Mouse (Mus musculus): ENCODE data around the gene Aff1. TPM values are rescaled to one million over a fixed set of nuclear protein-coding genes. Genes with fewer than 3 reads are reported as not detected.
A peak's percentile ranks its signal among the peaks of the same experiment; 100 is the strongest.

Gene Aff1
- polyA plus RNA-seq, 1 experiment from 2014 or later, result 4.3 TPM

DNA sequence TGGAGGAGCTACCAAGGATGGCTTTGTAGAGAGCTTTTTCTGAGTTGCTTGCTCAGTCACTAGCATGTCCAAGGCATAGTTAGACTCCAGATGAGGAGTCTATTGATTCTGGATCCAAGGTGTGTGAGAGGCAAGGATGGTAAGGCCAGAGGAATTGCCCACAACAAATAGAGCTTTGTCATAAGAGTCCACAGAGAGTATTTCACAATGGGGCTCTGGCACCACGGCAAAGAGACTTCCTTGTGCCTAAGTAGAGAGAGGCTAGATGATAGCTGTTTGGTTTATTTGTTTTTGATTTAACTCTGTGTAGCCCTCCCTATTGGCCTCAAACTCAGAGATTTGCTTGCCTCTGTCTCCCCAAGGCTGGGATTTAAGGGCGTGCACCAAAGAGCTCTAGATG is 54.9 kb downstream of the Aff1 start:
- no peaks in the 10 kb centered on the region for H3K36me3 ChIP-seq (ENCODE audit: control insufficient read depth, insufficient read depth, low read length)

DNA sequence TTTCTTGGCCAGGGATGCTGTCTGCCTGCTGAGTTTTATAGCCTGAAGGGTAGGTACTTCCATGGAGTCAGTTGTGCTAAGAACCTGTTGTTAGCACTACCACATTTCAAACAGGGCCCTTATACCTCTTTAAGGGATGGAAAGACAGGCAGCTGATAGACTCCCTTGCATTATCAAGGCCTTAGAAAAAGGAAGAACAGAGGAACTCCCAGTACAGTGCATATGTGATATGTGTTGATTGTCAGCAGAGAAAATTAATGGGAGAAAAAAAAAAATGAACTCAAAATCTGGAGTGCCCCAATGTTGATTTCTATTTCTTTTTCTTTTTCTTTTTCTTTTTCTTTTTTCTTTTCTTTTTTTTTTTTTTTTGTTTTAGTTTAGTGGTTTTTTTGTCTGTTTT is 56.2 kb downstream of the Aff1 start:
- Histone ChIP-seq H3K9me3 (ENCODE audit: control insufficient read depth, low read length) (no peaks in the 10 kb centered on the region), H3K27ac (replicated peaks) (no peak overlapping the region), H3K4me1 (replicated peaks; ENCODE audit: control insufficient read depth, insufficient read depth) (no peaks in the 10 kb centered on the region), H3K36me3 (ENCODE audit: control insufficient read depth, insufficient read depth, low read length) (no peaks in the 10 kb centered on the region), H3K4me2 (replicated peaks; ENCODE audit: low read depth) (no peak overlapping the region), H3K9ac (ENCODE audit: low read length) (no peak overlapping the region), H3K27me3 (ENCODE audit: control insufficient read depth, insufficient read depth, low read length) (no peaks in the 10 kb centered on the region), H3K4me3 (ENCODE audit: low read depth, low read length) (no peak overlapping the region)
- TF ChIP-seq CTCF (IDR thresholded peaks at IDR 0.05; ENCODE audit: low read depth), result no peak
- TF ChIP-seq EP300 (optimal IDR thresholded peaks at IDR 0.05), result no peak
- DNase-seq (ENCODE audit: low spot score), result no peak
- ATAC-seq (ENCODE audit: low FRiP score, low TSS enrichment), result no peak

More for the DNA sequence above, 54.9 kb downstream of the Aff1 start:
- TF ChIP-seq CTCF (IDR thresholded peaks at IDR 0.05; ENCODE audit: low read depth) (no peak), EP300 (optimal IDR thresholded peaks at IDR 0.05) (no peak)
- no peak overlapping the region for H3K4me2 ChIP-seq (replicated peaks; ENCODE audit: low read depth)
- no peak overlapping the region for H3K9ac ChIP-seq (ENCODE audit: low read length)
- no peak overlapping the region for H3K4me3 ChIP-seq (ENCODE audit: low read depth, low read length)
- no peaks in the 10 kb centered on the region for H3K4me1 ChIP-seq (replicated peaks; ENCODE audit: control insufficient read depth, insufficient read depth)
- no peaks in the 10 kb centered on the region for H3K27me3 ChIP-seq (ENCODE audit: control insufficient read depth, insufficient read depth, low read length)
- no peaks in the 10 kb centered on the region for H3K9me3 ChIP-seq (ENCODE audit: control insufficient read depth, low read length)
- ATAC-seq (ENCODE audit: low FRiP score, low TSS enrichment), result peak; percentile 38; the same call in 1 of the 2 replicates
- 75% methylated on average over 2 of the region's 2 CpGs for WGBS
- no peak for DNase-seq (ENCODE audit: low spot score)
- no peak overlapping the region for H3K27ac ChIP-seq (replicated peaks)

DNA sequence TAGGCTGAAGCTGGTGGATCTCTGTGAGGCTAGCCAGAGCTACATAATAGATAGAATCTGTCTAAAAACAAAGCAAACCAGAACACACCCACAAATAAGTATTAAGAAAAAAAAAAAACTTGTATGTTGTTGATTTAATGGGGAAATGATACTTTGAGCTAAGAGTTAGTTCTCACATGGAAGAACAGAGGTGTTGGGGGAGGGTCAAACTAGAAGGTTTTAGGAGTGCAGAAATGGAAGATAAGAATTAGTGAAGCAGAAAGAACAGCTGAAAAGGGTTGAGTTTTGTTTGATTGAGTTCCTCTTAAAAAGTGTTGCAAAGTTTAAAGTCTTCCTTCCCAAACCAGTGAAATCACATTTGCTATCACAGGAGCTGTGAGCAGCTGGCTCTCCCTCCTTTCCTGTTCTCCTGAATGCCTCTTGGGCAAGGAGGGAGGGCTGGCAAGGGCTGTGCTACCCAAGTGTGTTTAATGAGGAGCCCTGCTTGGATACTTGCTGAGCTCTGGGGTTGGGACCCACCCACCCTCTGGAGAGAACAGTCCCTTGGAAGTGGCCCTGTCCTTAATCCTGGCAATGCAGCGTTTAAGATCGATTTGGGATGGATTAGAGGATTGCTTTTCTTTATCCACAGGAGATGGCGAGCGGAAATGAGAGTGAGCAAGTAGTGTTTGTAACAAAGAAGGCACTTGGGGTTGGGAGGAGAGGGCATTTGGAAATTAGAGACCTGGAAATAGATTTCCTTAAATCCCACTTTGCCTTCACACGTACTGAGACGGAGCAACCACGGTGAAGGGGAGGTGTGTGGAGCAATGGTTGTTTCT is 57.5 kb downstream of the Aff1 start:
- Histone ChIP-seq H3K4me1 (replicated peaks; ENCODE audit: control insufficient read depth, insufficient read depth) (no peaks in the 10 kb centered on the region), H3K36me3 (ENCODE audit: control insufficient read depth, insufficient read depth, low read length) (no peaks in the 10 kb centered on the region), H3K4me3 (ENCODE audit: low read depth, low read length) (no peak overlapping the region), H3K27me3 (ENCODE audit: control insufficient read depth, insufficient read depth, low read length) (no peaks in the 10 kb centered on the region), H3K27ac (replicated peaks) (no peak overlapping the region), H3K9ac (ENCODE audit: low read length) (no peak overlapping the region), H3K9me3 (ENCODE audit: control insufficient read depth, low read length) (no peaks in the 10 kb centered on the region), H3K4me2 (replicated peaks; ENCODE audit: low read depth) (no peak overlapping the region)
- DNase-seq (ENCODE audit: low spot score) (no peak), ATAC-seq (ENCODE audit: low FRiP score, low TSS enrichment) (no peak)
- TF ChIP-seq CTCF (IDR thresholded peaks at IDR 0.05; ENCODE audit: low read depth), result no peak
- no peak for TF ChIP-seq EP300 (optimal IDR thresholded peaks at IDR 0.05)
- WGBS, result 70% methylated on average over 7 of the region's 7 CpGs

DNA sequence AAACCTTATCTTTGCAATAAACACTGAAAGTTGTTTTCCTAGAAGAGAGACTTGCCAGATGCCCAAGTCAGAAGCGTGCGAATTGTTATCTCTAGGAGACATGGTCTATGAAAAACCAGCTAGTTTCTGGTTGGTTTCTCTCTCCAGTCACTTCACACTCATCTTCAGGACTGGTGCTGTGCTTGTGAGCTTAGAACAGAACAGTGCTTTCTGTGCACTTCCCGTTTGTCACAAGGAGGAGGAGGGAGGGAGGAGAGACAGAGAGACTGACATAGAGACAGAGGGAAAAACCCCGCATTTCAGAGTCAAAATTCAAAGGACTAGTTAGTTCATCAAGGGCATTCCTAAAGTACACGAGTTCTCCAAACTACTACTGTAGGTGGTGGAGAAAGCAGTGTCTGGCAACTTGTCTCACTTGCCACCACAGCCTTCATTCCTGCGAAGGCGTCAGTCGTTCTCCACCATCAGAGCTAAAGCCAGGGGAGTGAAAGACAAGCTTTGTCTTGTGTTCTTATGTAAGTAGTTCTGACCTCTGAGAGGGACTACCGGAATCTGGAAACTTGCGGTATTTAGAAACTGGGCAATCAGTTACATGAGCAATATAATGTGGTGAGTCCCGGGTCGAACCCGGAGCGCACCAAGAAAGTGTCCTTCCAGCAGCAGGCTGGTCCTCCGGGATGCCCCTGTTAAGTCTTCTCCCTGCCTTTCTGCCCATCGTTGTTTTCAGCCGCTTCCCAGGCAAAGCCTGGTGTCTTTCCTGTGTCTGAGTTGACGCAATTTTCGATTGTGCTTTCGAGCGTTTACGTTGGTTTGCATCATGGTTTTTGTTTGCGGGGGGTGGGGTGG is 60.7 kb downstream of the Aff1 start:
- no peaks in the 10 kb centered on the region for H3K4me1 ChIP-seq (replicated peaks; ENCODE audit: control insufficient read depth, insufficient read depth)
- peak overlapping the region; percentile 88 for H3K9ac ChIP-seq (ENCODE audit: low read length)
- DNase-seq (ENCODE audit: low spot score), result peak; percentile 46
- TF ChIP-seq EP300 (optimal IDR thresholded peaks at IDR 0.05) (no peak), CTCF (IDR thresholded peaks at IDR 0.05; ENCODE audit: low read depth) (no peak)
- H3K4me3 ChIP-seq (ENCODE audit: low read depth, low read length), result peak overlapping the region; percentile 80
- no peaks in the 10 kb centered on the region for H3K36me3 ChIP-seq (ENCODE audit: control insufficient read depth, insufficient read depth, low read length)
- H3K27me3 ChIP-seq (ENCODE audit: control insufficient read depth, insufficient read depth, low read length), result no peaks in the 10 kb centered on the region
- H3K27ac ChIP-seq (replicated peaks), result peak overlapping the region; percentile 98
- 0 out of 2 replicates have a peak, but pooled peaks have one; percentile 1 for ATAC-seq (ENCODE audit: low FRiP score, low TSS enrichment)
- WGBS, result 2% methylated on average over 23 of the region's 23 CpGs
- H3K4me2 ChIP-seq (replicated peaks; ENCODE audit: low read depth), result peak overlapping the region; percentile 77
- H3K9me3 ChIP-seq (ENCODE audit: control insufficient read depth, low read length), result no peaks in the 10 kb centered on the region

DNA sequence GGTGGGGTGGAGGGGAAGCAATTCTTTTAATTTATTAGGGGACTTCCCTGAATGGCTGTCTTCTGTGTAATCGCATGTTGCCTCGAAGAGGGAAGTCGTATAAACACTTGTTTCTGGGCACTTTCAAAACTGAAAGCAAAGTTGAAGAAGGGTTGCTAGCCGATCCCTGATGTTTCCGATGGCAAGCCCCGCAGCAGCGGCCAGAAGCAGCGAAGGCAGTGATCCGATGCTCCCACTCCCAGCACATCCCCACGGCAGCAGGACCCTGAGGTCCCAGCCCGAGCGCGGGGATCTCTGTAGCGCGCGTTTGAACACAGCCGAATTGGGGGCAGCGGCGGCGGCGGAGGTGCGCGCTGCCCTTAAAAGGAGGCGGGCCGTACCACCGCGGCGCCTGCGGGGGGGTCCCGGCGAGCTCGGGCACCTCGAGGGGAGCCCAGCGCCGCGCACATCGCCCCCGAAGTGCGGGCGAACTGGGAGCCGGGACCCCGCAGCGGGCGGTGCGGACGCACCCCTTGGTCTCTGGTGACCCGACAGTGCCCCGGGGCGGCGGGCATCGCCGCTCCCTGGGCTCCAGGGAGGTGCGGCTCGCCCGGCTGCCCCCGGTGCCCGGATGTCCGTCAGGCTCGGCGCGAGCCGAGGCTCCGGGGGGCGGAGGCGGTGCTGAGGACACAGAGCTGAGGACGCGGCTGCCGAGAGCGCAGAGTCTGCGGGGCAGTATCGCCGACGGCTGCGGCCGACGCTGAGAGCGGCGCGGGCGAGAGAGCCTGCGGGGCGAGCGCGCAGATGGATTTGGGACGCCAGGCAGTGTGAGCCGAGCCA is 61.5 kb downstream of the Aff1 start:
- Histone ChIP-seq H3K9ac (ENCODE audit: low read length) (peak overlapping the region; percentile 88), H3K4me3 (ENCODE audit: low read depth, low read length) (peak overlapping the region; percentile 80), H3K9me3 (ENCODE audit: control insufficient read depth, low read length) (no peaks in the 10 kb centered on the region), H3K27me3 (ENCODE audit: control insufficient read depth, insufficient read depth, low read length) (no peaks in the 10 kb centered on the region), H3K4me1 (replicated peaks; ENCODE audit: control insufficient read depth, insufficient read depth) (no peaks in the 10 kb centered on the region), H3K4me2 (replicated peaks; ENCODE audit: low read depth) (peak overlapping the region; percentile 77), H3K27ac (replicated peaks) (peak overlapping the region; percentile 98), H3K36me3 (ENCODE audit: control insufficient read depth, insufficient read depth, low read length) (no peaks in the 10 kb centered on the region)
- ATAC-seq (ENCODE audit: low FRiP score, low TSS enrichment), result peak; percentile 96
- TF ChIP-seq EP300 (optimal IDR thresholded peaks at IDR 0.05) (no peak), CTCF (IDR thresholded peaks at IDR 0.05; ENCODE audit: low read depth) (0 out of 2 replicates have a peak, but pooled peaks have one; percentile 1)
- DNase-seq (ENCODE audit: low spot score), result peak; percentile 93
- WGBS, result 0% methylated on average over 37 of the region's 86 CpGs

Measured in stomach, postnatal 0 days (tissue).